Mouse (Mus musculus) E14TG2a.4 (cell line): ENCODE data around the gene Tfam.

Experiments
- CTCF ChIP-seq: conservative IDR thresholded peaks from 2 replicates; pipeline ENCODE4 v1.5.1; 2014; ENCODE audit warnings: low read length
- POU5F1 ChIP-seq: IDR thresholded peaks from 2 replicates; pipeline ENCODE4 v1.6.1; 2014; ENCODE audit warnings: low read length, borderline replicate concordance

- TF ChIP-seq CTCF = no peak
- TF ChIP-seq POU5F1 = no peak
Observed at GRCm38 (mm10) chr10:71188681-71189080, 49.4 kb downstream of the Tfam start.
